ENCODE assay signal across 23 mouse cellular contexts in genomic region chr19:31780222-31780621, GRCm38 (mm10). TPM values are rescaled to one million over a fixed set of nuclear protein-coding genes. Genes with fewer than 3 reads are reported as not detected.
DNase-seq lines count a peak whose midpoint lies in the region; ATAC-seq and TF ChIP-seq lines count a peak whose summit lies in the region.
"Had no signal": no experiment of that assay in that cellular context is flagged by ENCODE, and none has a peak within 500 bp of the region (broad histone marks: within the 10 kb centered on the region; RNA-seq: fewer than 3 reads in every experiment).

No protein-coding gene starts in this region.

- no peaks in the 10 kb centered on the region for H3K79me2 ChIP-seq in MEL (ENCODE audit: control insufficient read depth, insufficient read depth, low read length, poor library complexity)

- no peak for ATAC-seq in liver, embryonic 15.5 days (ENCODE audit: insufficient read depth)
- ATAC-seq: forebrain, embryonic 14.5 days; forebrain, postnatal 0 days had no signal

- intact Hi-C loops in heart, postnatal 36 days (cut with DNase I): no loop called here

- TF ChIP-seq POLR2A in MEL (IDR thresholded peaks at IDR 0.05; ENCODE audit: control insufficient read depth in 1 of 2, insufficient read depth in 1 of 2, low read depth in 1 of 2, low read length in 2 of 2, poor library complexity in 1 of 2): no peak

- H3K4me1 ChIP-seq in MEL (ENCODE audit: control insufficient read depth in 1 of 2, insufficient read depth in 2 of 2, low read length in 2 of 2): peaks cover 0 to 19% of the 10 kb centered on the region in 2 experiments
- H3K4me1 ChIP-seq in liver, embryonic 15.5 days (replicated peaks): peaks cover 35% of the 10 kb centered on the region
- H3K4me1 ChIP-seq: embryonic facial prominence, embryonic 12.5 days; embryonic facial prominence, embryonic 15.5 days; hindbrain, embryonic 12.5 days; hindbrain, embryonic 15.5 days had no signal

- peaks cover 0 to 18% of the 10 kb centered on the region in 2 experiments; a peak in 2 of 4 replicates for H3K36me3 ChIP-seq in MEL (ENCODE audit: control insufficient read depth in 1 of 2, insufficient read depth in 2 of 2, low read length in 2 of 2)
- H3K36me3 ChIP-seq in liver, embryonic 15.5 days (replicated peaks): no peaks in the 10 kb centered on the region
- H3K36me3 ChIP-seq: embryonic facial prominence, embryonic 12.5 days; embryonic facial prominence, embryonic 15.5 days; heart, embryonic 10.5 days; heart, embryonic 13.5 days; hindbrain, embryonic 12.5 days; hindbrain, embryonic 15.5 days had no signal

- DNase-seq in 416B (ENCODE audit: low read depth): peak; percentile 63
- peak; percentile 62 for DNase-seq in MEL (ENCODE audit: low read depth, low spot score)
- DNase-seq in frontal cortex, adult 2 months (ENCODE audit: extremely low spot score in 1 of 2, low spot score in 1 of 2): no peak
- DNase-seq in heart, postnatal 36 days: no peak
- no peak for DNase-seq in kidney, postnatal 4 days
- DNase-seq: adrenal gland, adult 2 months; adrenal gland, postnatal 14 days; cerebellum, adult 11 months; cerebellum, adult 2 months; cerebellum, adult 9-11 months; cerebellum, postnatal 25 days; forebrain, postnatal 0 days; gastrocnemius, postnatal 25 days; heart, adult 2 months; heart, postnatal 14 days had no signal

- H3K4me3 ChIP-seq in MEL (ENCODE audit: control insufficient read depth in 1 of 2, insufficient read depth in 1 of 2, low read depth in 2 of 2, low read length in 2 of 2): 0 out of 4 replicates have a peak overlapping the region, but pooled peaks of 1 of the 2 experiments have one; percentile 28
- H3K4me3 ChIP-seq in liver, embryonic 15.5 days (replicated peaks): no peak overlapping the region
- H3K4me3 ChIP-seq: embryonic facial prominence, embryonic 12.5 days; embryonic facial prominence, embryonic 15.5 days; heart, adult 2 months; heart, embryonic 10.5 days; heart, embryonic 13.5 days; hindbrain, embryonic 12.5 days; hindbrain, embryonic 15.5 days had no signal

- WGBS in liver, embryonic 15.5 days (ENCODE audit: insufficient replicate concordance): 13% methylated on average over 1 of the region's 1 CpGs

- no peak overlapping the region for H3K4me2 ChIP-seq in liver, embryonic 15.5 days
- H3K4me2 ChIP-seq: embryonic facial prominence, embryonic 12.5 days; embryonic facial prominence, embryonic 15.5 days; heart, embryonic 13.5 days; hindbrain, embryonic 12.5 days; hindbrain, embryonic 15.5 days had no signal

- no peak for TF ChIP-seq CTCF in MEL (IDR thresholded peaks at IDR 0.05 in 2 of 3, conservative IDR thresholded peaks at IDR 0.05 in 1 of 3; ENCODE audit: control insufficient read depth in 1 of 3, insufficient read depth in 1 of 3, low read depth in 2 of 3, low read length in 3 of 3, poor library complexity in 1 of 3, severe bottlenecking in 1 of 3)

- no peak for TF ChIP-seq RAD21 in MEL (IDR thresholded peaks at IDR 0.05; ENCODE audit: low read depth, low read length)

- no peaks in the 10 kb centered on the region for H3K27me3 ChIP-seq in MEL (ENCODE audit: control insufficient read depth in 1 of 2, insufficient read depth in 2 of 2, low read length in 2 of 2)
- H3K27me3 ChIP-seq in liver, embryonic 15.5 days: no peaks in the 10 kb centered on the region
- H3K27me3 ChIP-seq: embryonic facial prominence, embryonic 12.5 days; embryonic facial prominence, embryonic 15.5 days; heart, embryonic 13.5 days; hindbrain, embryonic 12.5 days; hindbrain, embryonic 15.5 days had no signal

- H3K9me3 ChIP-seq in MEL (replicated peaks; ENCODE audit: insufficient read depth, low read length): no peaks in the 10 kb centered on the region
- no peaks in the 10 kb centered on the region for H3K9me3 ChIP-seq in liver, embryonic 15.5 days (replicated peaks)
- H3K9me3 ChIP-seq: embryonic facial prominence, embryonic 12.5 days; embryonic facial prominence, embryonic 15.5 days; heart, embryonic 10.5 days; heart, embryonic 13.5 days; hindbrain, embryonic 12.5 days; hindbrain, embryonic 15.5 days had no signal

- H3K27ac ChIP-seq in MEL (ENCODE audit: control insufficient read depth, low read depth, low read length): peak overlapping the region; percentile 71
- H3K27ac ChIP-seq in liver, embryonic 15.5 days (replicated peaks): peak overlapping the region; percentile 71; the same call in 1 of the 2 replicates
- H3K27ac ChIP-seq: embryonic facial prominence, embryonic 12.5 days; embryonic facial prominence, embryonic 15.5 days; heart, adult 2 months; heart, embryonic 10.5 days; heart, embryonic 13.5 days; hindbrain, embryonic 12.5 days; hindbrain, embryonic 15.5 days had no signal

- no peak overlapping the region; the same call in 1 of the 2 replicates for H3K9ac ChIP-seq in MEL (ENCODE audit: control insufficient read depth, low read depth, low read length, poor library complexity, severe bottlenecking)
- no peak overlapping the region for H3K9ac ChIP-seq in liver, embryonic 15.5 days
- H3K9ac ChIP-seq: embryonic facial prominence, embryonic 12.5 days; embryonic facial prominence, embryonic 15.5 days; forebrain, postnatal 0 days; heart, embryonic 13.5 days; hindbrain, embryonic 12.5 days; hindbrain, embryonic 15.5 days had no signal

- TF ChIP-seq EP300 in MEL (IDR thresholded peaks at IDR 0.05; ENCODE audit: low read depth in 1 of 2, low read length in 2 of 2): peak in 1 of 2 experiments; percentile 58; a peak in 1 of 4 replicates

TF ChIP-seq in MEL, 35 proteins besides CTCF, POLR2A, EP300 and RAD21:
- TF ChIP-seq GATA1 (IDR thresholded peaks at IDR 0.05; ENCODE audit: low read depth, low read length): peak; percentile 52
- no peak for TF ChIP-seq POLR2AphosphoS2 (IDR thresholded peaks at IDR 0.05; ENCODE audit: low read length)
- TF ChIP-seq MAFK (IDR thresholded peaks at IDR 0.05; ENCODE audit: borderline replicate concordance, low read depth, low read length): no peak
- peak; percentile 15; the same call in 1 of the 2 replicates for TF ChIP-seq MYB (IDR thresholded peaks at IDR 0.05; ENCODE audit: low read depth, low read length)
- TF ChIP-seq TCF12 (IDR thresholded peaks at IDR 0.05; ENCODE audit: low read depth, low read length): 0 out of 2 replicates have a peak, but pooled peaks have one; percentile 21
- no peak for TF ChIP-seq TBP (IDR thresholded peaks at IDR 0.05; ENCODE audit: low read depth, low read length)
- peak; percentile 71; the same call in 1 of the 2 replicates for TF ChIP-seq JUND (IDR thresholded peaks at IDR 0.05; ENCODE audit: low read depth, low read length)
- TF ChIP-seq ETS1 (IDR thresholded peaks at IDR 0.05; ENCODE audit: low read depth, low read length): peak; percentile 57; the same call in 1 of the 2 replicates
- no peak for TF ChIP-seq USF2 (IDR thresholded peaks at IDR 0.05; ENCODE audit: borderline replicate concordance in 1 of 2, insufficient read depth in 1 of 2, low read depth in 1 of 2, low read length in 2 of 2)
- TF ChIP-seq MAZ (IDR thresholded peaks at IDR 0.05; ENCODE audit: low read depth, low read length): no peak
- TF ChIP-seq ZKSCAN1 (IDR thresholded peaks at IDR 0.05; ENCODE audit: low read depth, low read length): no peak
- TF ChIP-seq E2F4 (IDR thresholded peaks at IDR 0.05; ENCODE audit: borderline replicate concordance, low read depth, low read length): no peak

RNA-seq across cellular contexts. Expression of gene Prkg1, which starts 15.4 kb away (rescaled TPM):
- not detected in 2 replicates for total RNA-seq in MEL (2012; rRNA removed)
- polyA plus RNA-seq in MEL (2012; ENCODE audit: insufficient read depth in 1 of 2, insufficient read length in 2 of 2, low read depth in 1 of 2, low replicate concordance in 2 of 2, missing spikeins in 1 of 2): not detected
- 0.63 and 0.76 TPM in 2 replicates for polyA plus RNA-seq in liver, embryonic 15.5 days (2015; fragmentation: Nextera tagmentation; extraction: Ambion mirVana)
- polyA plus RNA-seq in frontal cortex, adult 2 months (2012; rRNA removed): 9.1 and 9.3 TPM in 2 replicates
- total RNA-seq in heart, postnatal 36 days (2021): 10 to 100 TPM; 12.7 to 13.4 TPM

Comparison
In these comparisons a context has a peak if more than half of its experiments do, and no peak if none do; other contexts are left out.
1. DNase-seq: peak in 416B (single experiment) and MEL (single experiment); none in frontal cortex, adult 2 months (0 of 2), heart, postnatal 36 days (0 of 2) and kidney, postnatal 4 days (0 of 2).